In genomic region chr2:61569181-61569580, GRCm38 (mm10) we compare ENCODE assay signal across 15 mouse cellular contexts.
"Had no signal": no experiment of that assay in that cellular context is flagged by ENCODE, and none has a peak within 500 bp of the region (broad histone marks: within the 10 kb centered on the region; RNA-seq: fewer than 3 reads in every experiment).

No protein-coding gene starts in this region.

- H3K9me3 ChIP-seq: kidney, embryonic 15.5 days; limb, embryonic 13.5 days; midbrain, embryonic 10.5 days; neural tube, embryonic 13.5 days; stomach, embryonic 15.5 days had no signal

- H3K4me1 ChIP-seq: kidney, embryonic 15.5 days; limb, embryonic 13.5 days; midbrain, embryonic 10.5 days; neural tube, embryonic 13.5 days; stomach, embryonic 15.5 days had no signal

- H3K27ac ChIP-seq: kidney, embryonic 15.5 days; limb, embryonic 13.5 days; liver, embryonic 14.5 days; midbrain, embryonic 10.5 days; neural tube, embryonic 13.5 days had no signal

- H3K36me3 ChIP-seq: kidney, embryonic 15.5 days; limb, embryonic 13.5 days; midbrain, embryonic 10.5 days; neural tube, embryonic 13.5 days; stomach, embryonic 15.5 days had no signal

- H3K4me3 ChIP-seq: kidney, embryonic 15.5 days; limb, embryonic 13.5 days; midbrain, embryonic 10.5 days; neural tube, embryonic 13.5 days; stomach, embryonic 15.5 days had no signal

- DNase-seq: kidney, adult 2 months; kidney, postnatal 14 days; layer of hippocampus, adult 9-11 months; left cerebral cortex, postnatal 4 days; retina, postnatal 1 day; right cerebral cortex, postnatal 4 days; thymus, postnatal 4 days had no signal

- H3K27me3 ChIP-seq: kidney, embryonic 15.5 days; limb, embryonic 13.5 days; neural tube, embryonic 13.5 days; stomach, embryonic 15.5 days had no signal

- H3K4me2 ChIP-seq: kidney, embryonic 15.5 days; limb, embryonic 13.5 days; neural tube, embryonic 13.5 days; stomach, embryonic 15.5 days had no signal

- H3K9ac ChIP-seq: kidney, embryonic 15.5 days; limb, embryonic 13.5 days; liver, embryonic 14.5 days; neural tube, embryonic 13.5 days; stomach, embryonic 15.5 days had no signal

- ATAC-seq: intestine, embryonic 16.5 days; midbrain, embryonic 16.5 days had no signal
